Mouse (Mus musculus) left cerebral cortex, adult 2 months (tissue): Measurements from ENCODE around the gene Hspb7. TPM values are rescaled to one million over a fixed set of nuclear protein-coding genes. Genes with fewer than 3 reads are reported as not detected.

Experiments
- DNase-seq, 2 experiments: peaks; one replicate each; pipeline ENCODE4 v3.0.0; 2021 to 2022; ENCODE audit warnings: low spot score in 2 of 2, mixed read lengths in 1 of 2; ENCODE audit errors: extremely low spot score in 1 of 2
- H3K27ac ChIP-seq: fragments of 200-600 bp; 2 replicates; pipeline ENCODE4 v1.8.1; 2022
- H3K4me3 ChIP-seq: fragments of 200-600 bp; 2 replicates; pipeline ENCODE4 v1.8.1; 2022
- CTCF ChIP-seq: fragments of 200-600 bp; IDR thresholded peaks from 2 replicates; pipeline ENCODE4 v1.8.1; 2022; ENCODE audit warnings: antibody characterized with exemption, mild to moderate bottlenecking, moderate library complexity
- intact Hi-C: fragments of 180-260 bp; cut with DNase I; formaldehyde crosslinking; loops from one replicate; pipeline ENCODE4 v1.15.1; 2025
- total RNA-seq, 2 experiments: library from RNA; stranded (reverse); gene quantifications; 2 replicates each; pipeline ENCODE4 v1.2.3; 2021

Gene Hspb7
- total RNA-seq, 2 experiments from 2014 or later: 0.40 to 0.57 TPM

DNA sequence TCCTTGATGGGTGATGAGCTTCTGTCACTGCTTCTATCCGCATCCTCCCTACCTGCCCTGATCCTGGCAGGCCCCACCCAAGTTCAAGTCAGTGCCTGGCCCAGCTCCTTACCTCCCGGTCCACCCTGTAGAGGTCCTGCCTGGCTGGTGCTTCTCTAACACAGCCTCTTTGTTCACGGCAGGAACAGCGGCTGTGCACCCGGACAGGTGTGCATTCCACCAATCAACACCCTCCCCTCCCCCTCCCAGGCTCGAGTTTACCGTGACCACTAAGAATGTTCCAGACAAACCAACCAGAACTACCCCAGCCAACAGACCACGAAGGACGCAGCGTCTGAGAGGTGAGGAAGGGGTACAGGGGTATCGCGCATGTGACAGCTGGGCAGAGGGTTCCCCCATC is 22.0 kb upstream of the Hspb7 start, which contains the start of gene Clcnka:
TSS of gene Clcnka (minus strand) at position 180 of the 400 bp plus-strand sequence.
- no peak for TF ChIP-seq CTCF
- Histone ChIP-seq H3K27ac (no peak within 1 kb of the TSS), H3K4me3 (no peak within 1 kb of the TSS)
- no peak for DNase-seq
- intact Hi-C loops: no loop called here

- intact Hi-C loops: no loop called here
- H3K4me3 ChIP-seq: no peak overlapping the region
- DNase-seq: no peak
- no peak overlapping the region for H3K27ac ChIP-seq
- TF ChIP-seq CTCF: no peak
Observed at GRCm38 (mm10) chr4:141400171-141400570, 20.4 kb upstream of the Hspb7 start.

DNA sequence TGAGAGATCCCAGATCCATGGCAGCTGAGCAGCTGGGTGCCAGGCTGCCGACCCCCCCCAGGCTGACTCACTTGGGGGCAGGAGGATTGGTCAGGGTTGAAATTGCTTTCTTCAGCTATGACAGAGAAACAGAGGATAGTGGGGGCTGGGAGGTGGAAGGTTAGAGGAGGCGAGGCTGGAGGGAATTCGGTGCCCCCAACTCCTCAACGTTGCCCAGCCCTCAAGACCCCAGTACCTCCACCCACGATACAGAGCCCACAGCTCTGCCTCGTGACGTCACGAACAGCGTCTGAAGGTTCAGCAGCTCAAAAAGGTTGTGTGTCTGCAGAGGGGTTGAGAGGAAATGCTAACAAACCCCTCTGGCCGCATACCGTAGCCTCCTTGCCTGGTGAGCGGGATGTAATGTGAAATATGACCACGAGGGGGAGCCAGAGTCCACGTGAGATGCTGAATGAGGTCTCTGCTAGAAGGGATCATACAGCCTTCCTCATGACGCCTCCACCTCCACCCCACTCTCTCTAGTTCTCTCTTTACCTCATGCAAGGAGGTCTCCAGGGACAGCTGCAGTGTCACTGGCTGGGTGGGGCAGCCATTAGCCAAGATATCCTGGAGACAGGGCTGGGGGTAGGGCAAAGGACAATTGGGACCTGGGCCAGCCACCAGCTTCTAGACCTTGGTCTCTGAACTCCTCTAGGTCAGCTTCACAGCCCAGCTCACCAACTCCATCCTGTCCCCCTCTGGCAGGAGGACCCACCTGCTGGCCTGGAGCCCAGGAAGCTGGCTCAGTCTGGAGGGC is 15.9 kb upstream of the Hspb7 start:
- TF ChIP-seq CTCF: peak; percentile 98
- H3K27ac ChIP-seq: no peak overlapping the region
- intact Hi-C loops: loop anchor here (1.0 kb wide), 3 partner anchors 23 to 171 kb away; no protein-coding TSS in a partner anchor
- peak; percentile 86 to 92 for DNase-seq
- peak overlapping the region; percentile 35 for H3K4me3 ChIP-seq

GRCm38 (mm10) chr4:141405314-141405622 is 15.3 kb upstream of the Hspb7 start:
- DNase-seq: no peak
- intact Hi-C loops: loop anchor here (1.0 kb wide), 1 partner anchor 22 kb away; no protein-coding TSS in a partner anchor
- H3K4me3 ChIP-seq: no peak overlapping the region
- no peak for TF ChIP-seq CTCF
- no peak overlapping the region for H3K27ac ChIP-seq

DNA sequence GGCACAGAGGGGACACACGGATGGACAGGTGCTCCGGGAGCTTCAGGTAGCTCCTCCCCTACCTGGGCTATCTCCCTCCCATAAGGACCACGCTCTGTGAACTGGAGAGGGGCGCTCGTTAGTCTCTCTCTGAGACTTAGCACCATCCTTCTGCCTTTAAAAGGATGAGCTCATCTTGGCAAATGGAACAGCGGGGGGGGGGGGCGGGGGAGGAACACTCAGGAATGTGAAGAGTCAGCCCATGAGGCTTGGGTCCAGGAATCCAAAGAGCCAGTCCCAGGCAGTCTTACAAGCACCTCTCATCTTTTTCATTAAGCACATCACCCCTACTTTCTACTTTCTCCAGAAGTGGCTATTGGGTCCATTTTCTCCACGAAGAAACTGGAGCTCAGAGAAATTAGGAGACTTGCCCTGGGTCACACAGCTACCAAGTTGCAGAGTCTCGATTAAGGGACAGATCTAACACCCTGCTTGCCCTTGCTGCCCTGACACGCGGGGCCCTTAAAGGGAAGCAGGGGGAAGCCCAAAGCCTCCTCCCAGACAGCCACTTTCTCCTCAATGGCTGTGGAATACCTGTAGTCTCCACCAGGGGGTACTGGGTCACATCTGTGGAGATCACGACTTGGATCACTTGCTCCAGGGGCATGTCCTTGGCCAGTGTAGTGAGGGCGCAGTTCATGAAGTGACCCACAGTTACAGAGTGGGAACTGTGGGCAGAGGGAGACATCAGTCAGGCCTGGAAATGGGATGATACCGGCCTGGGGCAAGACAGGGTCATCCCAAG is 13.9 kb upstream of the Hspb7 start:
- Histone ChIP-seq H3K27ac (no peak overlapping the region), H3K4me3 (no peak overlapping the region)
- DNase-seq: no peak
- peak; percentile 68 for TF ChIP-seq CTCF
- intact Hi-C loops: loop anchor here (2.0 kb wide), 1 partner anchor 154 kb away; no protein-coding TSS in a partner anchor

GRCm38 (mm10) chr4:141408577-141408976 is 12.0 kb upstream of the Hspb7 start:
- Histone ChIP-seq H3K4me3 (no peak overlapping the region), H3K27ac (no peak overlapping the region)
- no peak for TF ChIP-seq CTCF
- intact Hi-C loops: no loop called here
- no peak for DNase-seq

GRCm38 (mm10) chr4:141411430-141411992 is 9.1 kb upstream of the Hspb7 start:
- H3K27ac ChIP-seq: no peak overlapping the region
- DNase-seq: no peak
- peak; percentile 22 for TF ChIP-seq CTCF
- intact Hi-C loops: no loop called here
- H3K4me3 ChIP-seq: no peak overlapping the region

DNA sequence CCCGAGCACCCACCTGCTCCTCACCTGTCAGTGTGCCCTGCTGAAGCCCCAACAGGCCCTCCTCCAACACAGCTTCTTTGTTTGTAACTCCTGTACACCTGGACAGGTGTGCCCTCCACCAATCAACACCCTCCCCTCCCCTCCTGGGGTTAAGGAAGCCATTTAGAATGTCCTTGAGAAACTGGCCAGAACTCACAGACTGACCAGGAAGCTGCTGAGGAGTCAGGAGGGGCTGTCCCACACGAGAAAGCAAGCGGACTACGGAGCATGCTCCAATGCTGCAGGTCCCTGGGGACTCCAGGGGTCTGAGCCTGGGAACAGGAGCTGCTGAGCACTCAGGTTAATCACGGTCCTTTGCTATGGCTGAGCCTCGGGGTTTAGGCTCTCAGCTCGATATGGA is 4.7 kb upstream of the Hspb7 start, which contains the start of gene Clcnkb:
TSS of gene Clcnkb (minus strand) at position 91 of the 400 bp plus-strand sequence.
- TF ChIP-seq CTCF: no peak
- Histone ChIP-seq H3K4me3 (no peak within 1 kb of the TSS), H3K27ac (no peak within 1 kb of the TSS)
- intact Hi-C loops: no loop called here
- no peak for DNase-seq

- TF ChIP-seq CTCF: no peak
- peak in 1 of 2 experiments; percentile 46 for DNase-seq
- intact Hi-C loops: no loop called here
- H3K27ac ChIP-seq: no peak overlapping the region
- no peak overlapping the region for H3K4me3 ChIP-seq
Observed at GRCm38 (mm10) chr4:141419398-141420191, 984 bp upstream of the Hspb7 start.

DNA sequence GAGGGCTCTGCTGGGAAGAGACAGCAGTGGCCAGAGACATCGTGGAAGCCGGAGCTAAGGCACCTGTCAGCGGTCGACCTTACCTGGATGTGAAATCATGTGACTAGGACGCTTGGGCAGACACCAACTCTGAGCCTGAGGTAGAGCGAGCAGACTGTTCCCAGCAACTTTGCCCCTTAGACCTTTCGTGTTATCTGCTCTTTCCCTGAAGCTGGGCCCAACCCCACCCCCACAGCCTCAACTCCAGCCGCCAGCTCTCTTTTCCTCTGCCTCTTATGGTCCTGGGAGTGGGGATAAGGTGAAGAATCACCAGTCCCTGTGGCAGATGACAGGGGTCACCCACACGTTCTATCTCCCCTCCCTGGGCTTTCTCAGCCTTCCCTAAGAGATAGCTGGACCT is 307 bp downstream of the Hspb7 start:
- DNase-seq: no peak
- no peak overlapping the region for H3K4me3 ChIP-seq
- intact Hi-C loops: no loop called here
- no peak for TF ChIP-seq CTCF
- H3K27ac ChIP-seq: no peak overlapping the region

DNA sequence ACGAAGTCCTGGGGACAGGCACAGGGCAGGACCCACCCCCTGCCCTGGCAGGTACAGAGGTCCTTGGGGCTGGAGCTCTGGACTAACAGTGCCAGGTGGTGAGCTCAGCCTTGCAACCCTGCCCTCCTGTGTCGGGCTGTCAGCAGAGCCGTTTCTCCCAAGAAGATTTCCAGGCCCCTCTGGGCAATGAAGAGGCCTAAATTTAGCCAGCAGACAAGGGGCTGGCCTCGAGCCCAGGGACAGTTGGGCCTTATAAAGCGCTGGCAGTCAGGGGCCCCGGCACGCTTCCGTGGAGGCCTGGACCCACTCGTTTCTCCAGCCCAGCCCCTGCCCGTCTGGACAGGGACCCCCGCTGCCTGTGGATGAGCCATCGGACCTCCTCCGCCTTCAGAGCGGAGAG is 844 bp downstream of the Hspb7 start:
- Histone ChIP-seq H3K27ac (no peak overlapping the region), H3K4me3 (no peak overlapping the region)
- no peak for TF ChIP-seq CTCF
- no peak for DNase-seq
- intact Hi-C loops: no loop called here

DNA sequence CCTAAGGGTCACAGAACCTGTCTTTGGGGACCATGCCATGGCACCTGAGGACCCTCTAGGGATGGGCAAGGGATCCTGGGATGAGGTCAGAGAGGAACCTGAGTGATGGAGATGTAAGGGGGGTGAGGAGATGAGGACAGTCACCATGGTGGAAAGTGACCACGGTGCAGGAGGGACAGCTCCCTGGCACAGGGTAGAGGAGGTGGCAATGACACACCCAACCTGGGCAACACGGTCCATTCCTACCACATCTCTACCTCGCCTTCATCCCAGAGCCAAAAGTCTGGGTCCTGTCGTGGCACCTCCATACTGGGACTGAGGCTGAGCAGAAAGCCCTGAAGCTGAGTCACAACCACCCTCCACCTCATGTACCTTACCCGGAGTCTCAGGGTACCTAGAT is 2.3 kb downstream of the Hspb7 start:
- no peak for TF ChIP-seq CTCF
- Histone ChIP-seq H3K4me3 (no peak overlapping the region), H3K27ac (no peak overlapping the region)
- intact Hi-C loops: no loop called here
- DNase-seq: no peak
